Mouse (Mus musculus) cerebellum, adult 2 months (tissue): ENCODE measurements at regions not wholly inside any gene's neighbourhood (a gene's known extent, or its start where the extent isn't known, plus 50 kb on each side); places are given as distances from the start of the nearest gene placed in this dataset.

Experiments used
- DNase-seq, 2 experiments: peaks; one replicate each; pipeline ENCODE4 v3.0.0; 2021
- H3K27ac ChIP-seq: fragments of 200-500 bp; 2 replicates; pipeline ENCODE4 v1.5.1; 2012; ENCODE audit warnings: low read length, control low read depth, inconsistent platforms; ENCODE audit not compliant: insufficient read depth
- H3K27me3 ChIP-seq: fragments of 200-500 bp; 2 replicates; pipeline ENCODE4 v1.6.1; 2012; ENCODE audit warnings: inconsistent platforms, mild to moderate bottlenecking, low read length, moderate library complexity; ENCODE audit not compliant: control insufficient read depth, insufficient read depth
- H3K4me1 ChIP-seq: fragments of 200-500 bp; 2 replicates; pipeline ENCODE4 v1.6.1; 2011; ENCODE audit warnings: low read length; ENCODE audit not compliant: control insufficient read depth, insufficient read depth
- H3K4me3 ChIP-seq: fragments of 200-500 bp; replicated peaks from 2 replicates; pipeline ENCODE3; 2011; ENCODE audit warnings: mild to moderate bottlenecking, low read depth, low read length, control low read depth; ENCODE audit not compliant: insufficient read depth
- CTCF ChIP-seq: fragments of 200-500 bp; IDR thresholded peaks from 2 replicates; pipeline ENCODE4 v1.5.1; 2011; ENCODE audit warnings: low read depth, mild to moderate bottlenecking, control low read depth, low read length, moderate library complexity, borderline replicate concordance; ENCODE audit not compliant: insufficient read depth
- POLR2A ChIP-seq: fragments of 200-500 bp; IDR thresholded peaks from 2 replicates; pipeline ENCODE4 v1.6.1; 2011; ENCODE audit warnings: low read length, control low read depth, borderline replicate concordance; ENCODE audit not compliant: insufficient read depth
- WGBS: fragments of 180-500 bp; shearing (Covaris S2); methylation state at CpG from one replicate; pipeline ENCODE4 v1.1.7; 2018; 5-methylcytosine and 5-hydroxymethylcytosine counted together

GRCm38 (mm10) chr12:44145321-44145720 lies 64.8 kb downstream of the Dnajb9 start:
- Histone ChIP-seq H3K27me3 (no peaks in the 10 kb centered on the region), H3K4me1 (no peaks in the 10 kb centered on the region; the same call in 1 of the 2 replicates), H3K4me3 (no peak overlapping the region), H3K27ac (no peak overlapping the region)
- no peak for DNase-seq
- 94% methylated on average over 2 of the region's 2 CpGs for WGBS
- TF ChIP-seq POLR2A (no peak), CTCF (no peak)

GRCm38 (mm10) chr12:44139026-44139425 lies 71.1 kb downstream of the Dnajb9 start:
- 98% methylated on average over 1 of the region's 1 CpGs for WGBS
- Histone ChIP-seq H3K4me3 (no peak overlapping the region), H3K27me3 (no peaks in the 10 kb centered on the region), H3K4me1 (no peaks in the 10 kb centered on the region), H3K27ac (no peak overlapping the region)
- no peak for TF ChIP-seq CTCF
- TF ChIP-seq POLR2A = no peak
- no peak for DNase-seq

GRCm38 (mm10) chr12:44128874-44129273 lies 81.3 kb downstream of the Dnajb9 start:
- no peak for TF ChIP-seq POLR2A
- no peak for TF ChIP-seq CTCF
- Histone ChIP-seq H3K4me1 (no peaks in the 10 kb centered on the region), H3K27me3 (no peaks in the 10 kb centered on the region), H3K27ac (no peak overlapping the region), H3K4me3 (no peak overlapping the region)
- WGBS = 66% methylated on average over 8 of the region's 8 CpGs
- DNase-seq = no peak

- no peaks in the 10 kb centered on the region for H3K4me1 ChIP-seq
- no peak for TF ChIP-seq POLR2A
- TF ChIP-seq CTCF = no peak
- no peaks in the 10 kb centered on the region for H3K27me3 ChIP-seq
- H3K4me3 ChIP-seq = no peak overlapping the region
- no peak overlapping the region for H3K27ac ChIP-seq
- DNase-seq = peak in 1 of 2 experiments; percentile 4
- 35% methylated on average over 2 of the region's 2 CpGs for WGBS
These were observed 105.0 kb downstream of the Dnajb9 start for GRCm38 (mm10) chr12:44105085-44105484.

GRCm38 (mm10) chr12:44099188-44099587 lies 110.9 kb downstream of the Dnajb9 start:
- 100% methylated on average over 1 of the region's 1 CpGs for WGBS
- Histone ChIP-seq H3K4me1 (no peaks in the 10 kb centered on the region), H3K27me3 (no peaks in the 10 kb centered on the region), H3K4me3 (no peak overlapping the region), H3K27ac (no peak overlapping the region)
- DNase-seq = no peak
- TF ChIP-seq POLR2A (no peak), CTCF (no peak)

- TF ChIP-seq POLR2A = no peak
- TF ChIP-seq CTCF = no peak
- Histone ChIP-seq H3K27ac (no peak overlapping the region), H3K4me3 (no peak overlapping the region), H3K27me3 (no peaks in the 10 kb centered on the region), H3K4me1 (no peaks in the 10 kb centered on the region)
- WGBS = 94% methylated on average over 5 of the region's 5 CpGs
- no peak for DNase-seq
These were observed 138.4 kb downstream of the Dnajb9 start for GRCm38 (mm10) chr12:44071766-44072165.

GRCm38 (mm10) chr12:44056493-44057163 lies 153.5 kb downstream of the Dnajb9 start:
- Histone ChIP-seq H3K27ac (no peak overlapping the region), H3K4me3 (no peak overlapping the region), H3K27me3 (no peaks in the 10 kb centered on the region; the same call in 1 of the 2 replicates), H3K4me1 (no peaks in the 10 kb centered on the region)
- DNase-seq = no peak
- TF ChIP-seq CTCF = no peak
- TF ChIP-seq POLR2A = no peak
- 93% methylated on average over 2 of the region's 2 CpGs for WGBS

GRCm38 (mm10) chr12:44045806-44046205 lies 164.3 kb downstream of the Dnajb9 start:
- TF ChIP-seq POLR2A (no peak), CTCF (no peak)
- H3K27ac ChIP-seq = no peak overlapping the region
- H3K4me1 ChIP-seq = no peaks in the 10 kb centered on the region
- 81% methylated on average over 2 of the region's 2 CpGs for WGBS
- H3K4me3 ChIP-seq = no peak overlapping the region
- DNase-seq = no peak
- no peaks in the 10 kb centered on the region for H3K27me3 ChIP-seq
